Mouse (Mus musculus) layer of hippocampus, adult 2 months (tissue): ENCODE data around the gene Klhl36. TPM values are rescaled to one million over a fixed set of nuclear protein-coding genes. Genes with fewer than 3 reads are reported as not detected.

Experiments
- DNase-seq, 2 experiments: peaks; one replicate each; pipeline ENCODE4 v3.0.0; 2022; ENCODE audit warnings: low spot score in 2 of 2
- H3K27ac ChIP-seq: fragments of 200-600 bp; 2 replicates; pipeline ENCODE4 v1.8.1; 2022
- H3K4me3 ChIP-seq: fragments of 200-600 bp; 2 replicates; pipeline ENCODE4 v1.8.1; 2022; ENCODE audit warnings: mild to moderate bottlenecking
- CTCF ChIP-seq: fragments of 200-600 bp; conservative IDR thresholded peaks from 2 replicates; pipeline ENCODE4 v1.8.1; 2022; ENCODE audit warnings: antibody characterized with exemption, mild to moderate bottlenecking, moderate library complexity
- long read RNA-seq, 2 experiments: library from polyadenylated mRNA; stranded (forward); transcript quantifications; one replicate each; pipeline ENCODE4 v2.0.0; 2021; ENCODE audit warnings: borderline mapping rate in 2 of 2
- total RNA-seq, 2 experiments: library from RNA; stranded (reverse); gene quantifications; 2 replicates each; pipeline ENCODE4 v1.2.3; 2021

Klhl36 gene
- 1 to 10 TPM; 7.7 to 8.4 TPM for total RNA-seq
- long read RNA-seq, experiment 1, partial matches to known transcripts: 2 of 6 reads
- long read RNA-seq, experiment 1, other reads (novel, unspliced or antisense): 1 of 6 reads
- long read RNA-seq, experiment 2, transcript Klhl36-201 (5 exons, 2,181 nt): major isoform, 5 of 7 reads
- long read RNA-seq, experiment 2, partial matches to known transcripts: 0 of 7 reads
- long read RNA-seq, experiment 2, other reads (novel, unspliced or antisense): 1 of 7 reads

DNA sequence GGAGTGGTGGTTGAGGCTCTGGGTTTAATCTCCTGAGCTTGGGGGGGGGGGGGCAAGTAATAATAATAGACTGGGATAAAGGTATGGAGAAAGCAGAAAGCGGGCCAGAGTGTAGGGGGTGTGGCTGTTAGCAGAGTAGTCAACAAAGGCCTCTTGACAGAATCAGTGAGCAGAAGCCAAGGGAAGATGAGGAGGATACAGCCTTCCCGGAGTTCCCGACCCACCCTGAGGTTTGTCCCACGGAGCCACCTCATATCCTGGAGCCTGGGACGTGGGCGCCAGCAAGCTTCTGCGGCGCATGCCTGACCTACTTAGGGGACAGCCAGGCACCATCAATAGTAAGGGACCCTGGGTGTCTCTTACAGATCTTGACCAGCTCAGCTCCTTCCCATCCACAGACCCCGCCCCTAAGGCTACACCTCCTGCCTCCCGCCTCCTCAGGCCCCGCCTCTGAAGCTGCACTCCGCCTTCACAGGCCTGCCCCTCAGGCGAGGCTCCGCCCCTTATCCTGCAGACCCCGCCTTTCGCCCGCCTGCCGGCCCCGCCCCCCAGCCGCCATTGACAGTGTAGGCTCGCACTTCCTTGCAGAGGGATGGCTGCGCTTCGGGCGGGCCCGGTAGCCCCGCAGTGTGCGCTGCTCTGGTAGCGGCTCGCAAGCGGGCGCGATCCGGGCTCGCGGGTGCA is at the start of gene Klhl36:
TSS of gene Klhl36 (plus strand) at position 561 of the 684 bp plus-strand sequence.
- H3K27ac ChIP-seq: peak within 1 kb of the TSS; percentile 85
- DNase-seq: peak; percentile 96
- TF ChIP-seq CTCF: no peak
- H3K4me3 ChIP-seq: peak within 1 kb of the TSS; percentile 76

DNA sequence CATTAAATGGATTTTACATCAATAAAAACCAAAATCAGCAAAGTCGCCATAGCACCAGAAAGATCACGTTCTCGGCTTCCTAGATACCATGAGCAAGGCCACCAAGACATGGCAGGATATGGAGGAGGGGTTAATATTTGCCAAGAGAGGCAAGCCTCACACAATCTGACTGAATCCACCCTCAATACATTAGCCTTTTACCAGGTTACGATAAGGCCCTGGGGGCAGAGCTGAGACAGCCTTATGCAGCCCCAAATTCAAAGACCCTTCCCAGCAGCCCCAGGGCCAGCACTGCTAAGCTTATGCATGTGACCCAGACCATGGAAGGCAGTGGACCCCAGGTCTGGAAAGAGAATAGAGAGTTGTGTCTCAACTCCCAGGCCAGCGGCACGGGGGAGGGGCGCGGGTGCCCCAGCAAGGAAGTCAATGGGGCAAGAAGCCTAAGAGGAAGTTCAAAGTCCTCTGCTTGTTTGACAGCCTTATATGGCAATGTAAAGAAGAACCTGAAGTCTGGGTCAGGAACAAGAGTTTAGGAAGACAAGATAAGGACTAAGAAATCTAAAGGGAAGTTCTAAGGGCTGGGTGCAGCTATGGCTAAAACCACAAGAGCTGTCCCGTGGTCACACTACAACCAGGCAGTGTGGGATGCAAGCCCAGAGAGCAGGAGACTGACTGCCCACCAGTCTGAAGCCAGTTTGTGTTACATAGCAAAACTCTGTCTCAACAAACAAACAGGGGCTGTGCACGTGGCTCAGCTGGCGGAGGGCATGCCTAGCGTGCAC is 49.2 kb upstream of the Klhl36 start:
- Histone ChIP-seq H3K27ac (peak overlapping the region; percentile 71; the same call in 1 of the 2 replicates), H3K4me3 (no peak overlapping the region)
- no peak for DNase-seq
- TF ChIP-seq CTCF: no peak

- no peak for DNase-seq
- TF ChIP-seq CTCF: no peak
- Histone ChIP-seq H3K4me3 (no peak overlapping the region), H3K27ac (no peak overlapping the region)
Observed at GRCm38 (mm10) chr8:119816219-119816618, 45.8 kb upstream of the Klhl36 start.

DNA sequence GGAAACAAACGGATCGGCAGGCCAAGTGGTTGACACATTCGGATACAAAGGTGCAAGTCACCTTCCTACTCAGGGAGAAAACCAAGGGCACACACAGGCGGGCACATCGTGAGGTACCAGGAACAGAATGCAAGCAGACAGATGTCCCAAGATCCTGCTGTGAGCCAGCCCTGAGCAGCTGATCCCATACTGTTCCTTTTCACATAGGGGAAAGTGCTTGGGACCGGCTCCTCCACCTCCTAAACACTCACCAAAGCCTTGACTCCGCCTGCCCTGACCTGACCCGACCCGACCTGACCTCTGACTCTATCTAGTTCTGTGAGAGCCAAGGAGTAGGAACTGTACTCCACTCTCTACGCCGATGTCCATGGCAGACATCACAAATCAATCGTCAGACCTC is 44.6 kb upstream of the Klhl36 start:
- no peak for DNase-seq
- Histone ChIP-seq H3K27ac (peak overlapping the region; percentile 61; the same call in 1 of the 2 replicates), H3K4me3 (no peak overlapping the region)
- TF ChIP-seq CTCF: no peak

GRCm38 (mm10) chr8:119819316-119819715 is 42.8 kb upstream of the Klhl36 start:
- H3K27ac ChIP-seq: no peak overlapping the region
- no peak for DNase-seq
- TF ChIP-seq CTCF: no peak
- H3K4me3 ChIP-seq: no peak overlapping the region

DNA sequence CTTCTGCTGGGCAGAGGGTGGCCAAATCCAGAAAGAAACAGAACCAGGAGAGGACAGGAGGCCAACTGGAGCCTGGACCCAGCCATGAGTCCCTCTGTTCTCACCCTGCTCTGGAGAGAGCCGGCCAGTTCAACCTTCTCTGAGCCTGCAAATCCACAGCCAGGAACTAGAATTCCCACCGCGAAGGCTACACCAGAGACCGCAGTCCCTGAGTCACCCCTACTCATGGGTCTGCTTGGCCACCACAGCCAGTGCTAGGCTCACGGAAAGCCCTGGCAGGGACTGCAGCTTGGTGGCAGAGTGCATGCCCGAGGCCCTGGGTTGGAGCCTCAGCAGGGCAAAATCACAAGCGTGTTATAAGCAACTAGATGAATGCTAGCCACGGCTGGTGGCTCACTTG is 42.1 kb upstream of the Klhl36 start:
- no peak overlapping the region for H3K27ac ChIP-seq
- no peak for TF ChIP-seq CTCF
- H3K4me3 ChIP-seq: no peak overlapping the region
- DNase-seq: no peak

GRCm38 (mm10) chr8:119821691-119822090 is 40.4 kb upstream of the Klhl36 start:
- TF ChIP-seq CTCF: no peak
- DNase-seq: no peak
- Histone ChIP-seq H3K27ac (no peak overlapping the region), H3K4me3 (no peak overlapping the region)

GRCm38 (mm10) chr8:119823278-119823677 is 38.8 kb upstream of the Klhl36 start:
- peak overlapping the region; percentile 59; the same call in 1 of the 2 replicates for H3K27ac ChIP-seq
- no peak for DNase-seq

DNA sequence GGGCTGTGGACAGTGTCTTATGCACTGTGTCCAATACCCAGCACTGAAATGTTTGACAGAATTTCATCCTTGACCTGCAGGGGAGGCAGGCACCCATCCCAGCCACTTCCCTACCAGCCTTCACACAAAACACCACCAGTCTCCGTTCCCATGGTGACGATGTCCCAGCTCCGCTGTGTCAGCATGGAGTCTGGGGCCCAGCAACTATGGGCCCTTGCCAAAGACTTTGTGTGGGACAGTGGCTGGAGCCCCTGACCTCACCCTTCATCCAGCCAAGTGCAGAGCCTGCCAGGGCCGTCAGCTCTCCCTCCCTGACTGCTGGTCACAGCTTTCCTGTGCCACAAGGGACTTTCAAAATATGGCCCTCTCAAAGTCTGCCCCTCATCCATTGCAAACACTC is 38.0 kb upstream of the Klhl36 start:
- Histone ChIP-seq H3K4me3 (no peak overlapping the region), H3K27ac (peak overlapping the region; percentile 59; the same call in 1 of the 2 replicates)
- peak; percentile 16 for TF ChIP-seq CTCF
- DNase-seq: peak in 1 of 2 experiments; percentile 76

More at GRCm38 (mm10) chr8:119823278-119823677, 38.8 kb upstream of the Klhl36 start:
- H3K4me3 ChIP-seq: no peak overlapping the region
- no peak for TF ChIP-seq CTCF

GRCm38 (mm10) chr8:119824809-119825273 is 37.2 kb upstream of the Klhl36 start:
- DNase-seq: no peak
- TF ChIP-seq CTCF: no peak
- H3K4me3 ChIP-seq: no peak overlapping the region
- peak overlapping the region; percentile 71 for H3K27ac ChIP-seq

DNA sequence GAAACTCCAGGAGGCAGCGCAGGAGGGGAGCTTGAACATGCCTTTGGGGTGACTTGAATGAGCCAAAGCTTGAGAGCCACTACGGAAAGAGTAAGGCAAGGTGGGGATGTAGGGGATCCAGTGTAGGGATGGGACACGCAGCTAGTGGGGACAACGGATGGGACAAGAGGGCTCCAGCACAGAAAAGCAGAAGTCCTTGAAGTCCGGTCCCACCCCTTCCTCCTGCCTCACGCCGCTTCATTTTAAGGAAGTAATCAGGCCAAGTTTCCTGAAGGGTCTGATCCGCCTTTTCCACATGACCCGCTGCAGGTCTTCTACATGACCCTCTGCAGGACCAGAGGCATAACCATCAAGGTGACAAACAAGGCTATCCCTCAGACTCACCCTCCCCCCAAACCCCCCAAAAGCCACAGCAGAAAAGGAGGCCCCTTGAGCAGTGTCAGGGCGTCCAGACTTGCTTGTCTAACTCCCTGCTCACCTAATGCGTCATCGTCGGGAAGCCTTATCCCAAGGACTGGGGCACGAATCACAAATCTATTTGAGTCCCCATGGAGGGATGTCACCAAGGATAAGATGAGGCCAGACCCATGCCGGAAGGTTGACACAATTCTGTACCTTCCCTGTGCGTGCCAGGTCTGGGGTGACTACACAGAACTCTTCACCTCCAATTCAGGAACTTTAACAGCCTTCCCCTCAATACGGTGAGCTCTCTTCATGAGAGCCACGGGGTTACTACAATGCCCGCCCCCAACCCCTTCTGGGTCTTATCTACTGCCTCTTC is 35.9 kb upstream of the Klhl36 start:
- no peak for TF ChIP-seq CTCF

DNA sequence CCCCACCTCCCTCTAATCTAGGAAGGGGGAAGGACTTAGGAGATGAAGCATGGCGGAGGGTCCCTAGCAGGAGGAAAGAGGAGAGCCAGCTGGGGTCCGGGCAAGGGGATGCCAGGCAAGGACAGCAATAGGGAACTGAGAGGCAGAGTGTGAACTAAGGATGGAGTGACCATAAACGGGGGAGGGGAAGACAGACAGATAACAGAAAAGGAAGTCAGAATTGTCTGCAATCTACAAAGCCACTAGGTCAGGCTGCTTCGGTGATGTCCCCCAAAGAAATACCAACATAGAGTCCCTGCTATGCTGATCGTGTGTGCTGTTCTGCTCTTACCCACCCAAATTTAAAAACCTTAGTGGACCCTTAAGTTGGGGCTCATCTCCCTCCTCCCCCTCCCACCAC is 35.1 kb upstream of the Klhl36 start:
- no peak for DNase-seq
- H3K27ac ChIP-seq: peak overlapping the region; percentile 43; the same call in 1 of the 2 replicates
- H3K4me3 ChIP-seq: no peak overlapping the region
- TF ChIP-seq CTCF: no peak

More for the DNA sequence above, 35.9 kb upstream of the Klhl36 start:
- Histone ChIP-seq H3K4me3 (no peak overlapping the region), H3K27ac (peak overlapping the region; percentile 71; the same call in 1 of the 2 replicates)
- DNase-seq: no peak
